Mouse (Mus musculus) liver (tissue): ENCODE measurements around the gene Bcl11a.

Source experiments
- DNase-seq: peaks from one replicate; pipeline ENCODE4 v3.0.0-alpha.2; 2020; ENCODE audit warnings: mixed read lengths

Bcl11a gene

DNA sequence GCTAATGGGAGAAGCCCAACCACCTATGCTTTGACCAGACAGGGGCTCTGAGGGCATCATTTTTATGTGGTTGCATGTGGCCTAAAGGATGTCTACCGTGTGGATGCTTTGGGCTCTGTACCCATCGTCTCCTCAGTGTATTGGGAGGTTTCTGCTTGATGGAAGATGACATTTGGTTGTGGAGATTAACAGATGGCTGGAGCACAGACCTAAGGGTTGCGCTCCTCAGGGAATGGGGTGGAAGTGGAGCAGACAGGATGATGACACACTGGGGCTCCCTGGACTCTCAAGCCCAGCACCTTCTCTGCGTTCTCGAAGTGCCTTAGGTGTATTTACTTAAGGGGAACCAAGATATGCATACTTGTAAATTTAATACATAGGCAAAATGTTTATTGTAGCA lies 56.1 kb downstream of the Bcl11a start:
- no peak for DNase-seq

DNA sequence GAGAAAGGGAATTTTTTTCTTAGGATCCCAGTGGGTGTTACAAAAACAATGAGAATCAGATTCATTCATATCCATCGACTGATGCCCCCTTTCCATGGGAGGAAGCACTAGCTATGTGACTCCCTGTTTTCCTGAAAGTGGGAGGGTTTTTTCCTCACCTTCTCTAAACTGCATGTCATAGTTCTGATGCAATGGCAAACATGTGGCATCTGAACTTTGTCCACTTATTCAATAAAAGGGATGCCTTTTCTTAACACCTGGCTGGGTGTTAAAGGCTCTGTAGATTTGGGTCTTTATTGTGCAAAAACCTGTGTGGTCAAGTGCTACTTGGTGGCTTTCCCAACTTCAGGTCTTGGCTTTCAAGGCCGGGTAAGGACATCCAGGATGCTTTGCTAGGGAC lies 57.4 kb downstream of the Bcl11a start:
- no peak for DNase-seq

DNA sequence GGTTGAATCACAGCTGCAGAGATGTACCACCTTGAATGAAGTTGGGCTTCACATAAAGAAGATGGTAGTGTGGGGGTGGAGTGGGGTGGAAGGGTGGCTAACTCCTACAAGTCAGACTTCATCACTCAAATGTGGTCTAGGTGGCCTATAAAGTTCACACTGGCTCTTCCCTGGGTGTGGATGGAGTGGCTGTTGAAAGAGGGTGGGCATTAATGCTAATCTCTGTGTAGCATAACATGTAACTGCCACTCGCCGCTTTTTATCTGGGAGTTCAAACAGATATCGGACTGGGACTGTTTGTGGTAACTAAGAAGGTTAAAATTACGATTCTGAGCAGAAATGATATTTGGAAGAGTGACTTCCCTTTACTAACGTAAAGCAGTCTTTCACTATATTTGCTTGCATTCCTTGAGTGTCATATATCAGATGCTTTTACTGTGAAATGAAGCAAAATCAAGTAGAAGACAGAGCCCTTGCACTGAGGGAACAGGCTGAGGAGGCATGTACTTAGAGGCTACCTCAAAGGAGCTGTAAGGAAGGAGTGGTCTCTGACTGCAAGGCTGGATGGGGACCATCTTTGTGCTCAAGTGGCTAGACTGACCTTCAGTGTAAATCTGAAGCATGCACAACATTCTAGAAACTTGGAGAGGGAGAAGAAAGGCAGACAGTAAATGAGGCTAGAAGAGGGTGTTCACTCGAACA lies 58.4 kb downstream of the Bcl11a start:
- DNase-seq: peak; percentile 77

DNA sequence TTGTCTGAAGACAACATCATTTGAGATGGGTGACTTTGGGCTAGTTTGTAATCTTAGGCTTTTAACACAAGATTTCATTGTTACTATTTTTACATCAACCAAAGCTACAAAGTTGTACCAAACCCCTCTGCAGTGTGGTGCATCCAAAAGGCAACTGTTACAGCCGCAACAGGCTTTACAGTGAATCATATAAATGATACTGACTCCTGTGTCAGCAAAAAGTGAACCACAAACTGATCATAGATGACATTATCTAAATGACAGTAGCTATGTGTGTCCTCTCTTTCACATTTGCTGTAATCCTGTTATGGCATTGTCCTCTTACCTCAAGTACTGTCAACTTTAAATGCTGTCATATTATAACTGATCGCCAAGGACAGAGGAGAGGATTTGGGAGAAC lies 60.0 kb downstream of the Bcl11a start:
- no peak for DNase-seq

DNA sequence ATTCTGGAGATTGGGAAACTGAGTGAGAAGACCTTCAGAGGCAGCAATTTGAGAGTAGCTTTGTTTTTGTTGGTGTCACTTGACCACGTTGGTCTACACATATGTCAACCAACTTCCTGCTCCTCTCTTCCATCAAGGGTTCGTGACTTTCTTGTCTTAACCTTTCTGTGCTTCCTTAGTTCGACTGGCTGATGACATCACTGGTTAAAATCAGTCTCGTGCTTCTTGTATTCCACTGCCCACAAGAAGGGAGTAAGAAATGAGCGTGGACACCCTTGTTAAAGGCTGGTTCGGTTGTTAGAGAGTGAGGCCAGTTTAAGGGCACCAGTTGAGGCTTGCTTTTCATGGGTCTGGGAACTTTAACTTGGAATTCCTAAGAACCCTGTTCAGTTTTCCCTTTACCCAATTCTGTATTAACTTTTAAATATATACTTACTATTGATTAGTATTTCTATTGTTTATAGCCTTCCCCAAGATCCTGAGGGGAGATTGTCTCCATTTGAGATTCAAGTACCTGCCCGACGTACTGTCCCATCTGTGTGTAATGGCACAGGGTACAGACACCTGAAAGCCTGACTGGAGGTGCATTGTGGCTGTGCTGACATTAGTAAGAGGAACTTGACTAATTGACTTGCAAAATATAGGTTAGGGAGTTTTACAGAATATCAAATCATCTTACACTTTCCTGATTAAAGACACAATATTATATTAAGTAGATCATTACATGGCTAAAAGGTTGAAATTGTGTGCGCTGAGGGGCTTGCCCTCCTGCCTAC lies 60.9 kb downstream of the Bcl11a start:
- DNase-seq: no peak

DNA sequence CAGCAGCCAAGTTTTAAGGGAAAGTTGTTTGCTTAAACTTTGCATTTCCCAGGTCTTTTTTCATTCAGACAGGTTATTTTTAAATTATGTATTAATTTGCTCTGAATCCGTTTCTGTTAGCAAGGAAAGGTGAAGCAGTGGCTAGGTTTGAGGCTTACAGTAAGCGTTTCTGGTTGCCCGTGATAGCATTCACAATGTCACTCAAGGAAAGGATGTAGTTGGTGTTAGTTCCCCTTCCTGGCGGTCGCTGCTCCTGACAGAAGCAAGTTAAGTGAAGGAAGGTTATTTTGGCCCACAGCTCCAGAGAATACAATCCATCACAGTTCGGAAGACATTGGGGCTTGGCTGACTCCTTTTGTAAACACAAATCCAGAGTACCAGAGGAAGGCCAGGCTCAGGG lies 61.6 kb downstream of the Bcl11a start:
- DNase-seq: no peak

DNA sequence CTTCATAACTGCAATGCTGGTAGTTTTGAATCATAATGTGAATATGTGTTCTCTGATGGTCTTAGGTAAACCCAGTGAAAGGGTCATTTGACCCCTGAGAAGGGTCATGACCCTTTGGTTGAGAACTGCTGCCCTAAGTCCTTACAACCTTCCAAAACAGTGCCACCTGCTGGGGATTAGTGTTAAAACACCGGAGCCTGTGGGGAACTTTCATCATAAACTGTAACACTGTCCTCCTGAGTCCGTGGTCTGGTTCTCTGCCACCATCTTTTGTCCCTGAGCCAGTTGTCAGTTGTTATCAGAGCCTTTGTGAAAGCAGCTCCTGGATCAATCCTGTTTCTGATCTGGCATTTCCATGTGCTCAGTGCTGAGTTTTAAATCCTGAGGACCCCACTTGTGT lies 62.1 kb downstream of the Bcl11a start:
- no peak for DNase-seq

DNA sequence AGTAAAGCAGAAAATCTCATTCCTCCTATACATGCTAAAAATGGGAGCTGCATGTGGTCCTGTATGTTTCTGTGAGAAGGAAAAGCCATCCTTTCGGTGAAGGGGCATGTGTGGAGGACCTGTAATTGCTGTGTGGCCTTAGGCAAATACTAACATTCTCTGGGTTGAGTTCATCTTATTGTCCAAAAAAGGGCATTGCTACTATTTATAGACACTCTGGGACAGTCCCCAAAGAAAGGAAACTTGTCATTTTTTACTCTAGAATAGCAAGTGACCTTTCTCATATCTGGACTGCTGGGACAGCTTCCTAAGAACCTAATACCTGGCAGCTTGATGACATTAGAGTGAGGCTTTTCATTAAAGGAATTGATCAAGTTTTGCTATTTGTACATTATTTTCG lies 63.1 kb downstream of the Bcl11a start:
- no peak for DNase-seq

DNA sequence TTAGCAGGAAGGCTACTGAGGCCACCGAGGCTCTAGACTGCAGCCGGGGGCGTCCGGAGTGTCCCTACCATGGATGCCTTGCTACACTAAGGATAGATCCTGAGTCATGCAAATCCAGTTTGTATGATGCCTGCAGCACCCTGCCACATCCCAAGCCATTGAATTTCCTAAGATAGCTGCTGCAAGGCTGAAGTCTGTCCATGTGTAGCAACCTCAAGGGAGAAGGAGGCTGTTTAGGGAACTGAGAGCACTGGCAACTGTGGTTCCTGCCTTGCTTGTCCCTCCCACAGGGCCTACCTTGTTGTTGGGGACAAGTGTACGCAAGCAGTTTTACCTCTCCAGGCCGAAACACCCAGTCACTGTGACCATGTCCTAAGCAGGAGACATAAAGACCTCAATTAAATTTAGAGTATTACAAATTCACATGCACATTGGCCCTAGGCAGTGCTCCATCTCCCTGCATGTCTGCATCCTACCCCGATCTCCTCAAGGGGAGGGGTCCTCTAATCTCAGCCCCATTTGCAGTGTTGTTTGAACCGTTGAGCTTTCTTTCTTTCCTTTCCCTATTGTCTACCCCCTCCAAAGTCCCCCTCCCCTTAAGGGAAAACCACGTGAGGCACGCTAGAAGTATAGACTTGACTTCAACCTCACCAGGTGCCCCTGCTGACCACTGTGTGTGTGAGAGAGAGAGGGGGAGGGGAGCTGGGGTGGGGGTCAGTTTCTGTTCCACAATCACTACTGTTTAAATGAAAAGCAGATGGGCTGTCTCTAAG lies 63.8 kb downstream of the Bcl11a start:
- no peak for DNase-seq

DNA sequence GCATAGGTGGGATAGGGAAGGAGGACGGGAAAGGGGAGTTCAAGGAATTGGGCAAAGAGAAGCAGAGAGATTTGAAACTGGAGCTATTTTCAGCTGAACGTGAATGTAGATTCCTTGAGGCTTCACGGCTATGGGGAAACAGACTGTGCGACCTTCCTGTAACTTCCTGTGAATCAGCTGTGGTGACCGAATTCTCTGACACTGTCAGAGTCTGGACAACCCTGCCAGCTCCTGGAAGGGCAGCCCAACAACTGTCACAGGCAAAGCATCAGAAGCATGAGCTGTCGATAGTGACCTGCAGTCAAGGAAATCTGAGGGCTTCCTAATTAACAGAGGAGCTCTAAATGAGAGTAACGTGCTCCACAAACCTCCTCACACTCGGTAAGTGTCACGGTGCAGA lies 64.5 kb downstream of the Bcl11a start:
- DNase-seq: no peak

DNA sequence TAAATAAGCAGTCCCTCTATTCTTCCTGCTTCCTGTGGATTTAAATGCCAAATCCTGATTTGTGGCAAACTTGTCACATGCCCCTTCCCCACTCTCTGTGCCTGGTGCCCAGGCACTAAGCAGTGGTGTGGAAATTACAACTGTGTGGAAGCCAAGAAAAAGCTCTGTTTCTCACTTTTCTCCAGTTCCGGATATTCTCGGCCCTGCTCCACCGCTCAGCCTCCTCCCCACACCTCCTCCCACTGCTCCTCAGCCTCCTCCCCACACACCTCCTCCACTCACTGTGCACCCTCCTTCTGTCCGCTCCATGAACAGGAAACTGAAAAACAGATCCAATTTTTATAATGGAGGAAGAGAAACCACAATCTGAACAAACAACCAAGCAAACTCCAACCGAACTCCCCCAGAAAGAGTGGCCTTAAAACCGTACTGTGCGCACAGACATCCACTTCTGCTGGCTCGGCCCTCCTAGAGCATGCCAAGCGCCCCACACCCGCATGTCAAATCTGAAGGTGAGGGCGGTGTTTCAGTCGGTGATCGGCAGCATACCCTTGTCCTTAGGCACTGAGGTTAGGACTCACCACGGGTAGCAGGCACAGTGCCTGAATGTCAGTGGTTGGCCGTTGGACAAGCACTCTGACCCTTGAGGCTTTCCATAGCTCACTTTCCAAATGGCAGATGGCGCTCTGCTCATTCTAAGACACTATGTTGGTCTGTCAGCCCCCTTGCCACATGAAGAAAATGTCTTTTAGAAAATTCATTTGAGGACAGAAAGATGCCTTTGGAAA lies 66.5 kb downstream of the Bcl11a start:
- DNase-seq: no peak

DNA sequence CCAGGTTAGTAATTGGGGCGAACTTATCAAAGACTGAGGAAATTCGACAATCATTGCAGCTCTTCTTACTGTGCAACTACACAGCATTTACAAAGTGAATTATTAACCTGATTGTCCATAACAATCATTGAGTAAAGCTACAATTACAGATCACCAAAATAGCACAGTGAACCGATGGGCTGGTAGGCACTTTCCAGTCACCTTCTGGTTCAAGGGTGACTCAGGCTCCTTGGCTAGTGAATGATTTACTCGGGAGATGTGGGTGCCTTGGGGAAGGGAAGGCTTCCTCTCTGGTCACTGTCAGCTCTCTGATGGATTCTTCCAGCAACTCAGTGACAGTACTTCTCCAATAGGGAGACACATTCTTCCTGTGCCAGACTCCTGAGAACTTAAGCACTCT lies 68.2 kb downstream of the Bcl11a start:
- DNase-seq: no peak

DNA sequence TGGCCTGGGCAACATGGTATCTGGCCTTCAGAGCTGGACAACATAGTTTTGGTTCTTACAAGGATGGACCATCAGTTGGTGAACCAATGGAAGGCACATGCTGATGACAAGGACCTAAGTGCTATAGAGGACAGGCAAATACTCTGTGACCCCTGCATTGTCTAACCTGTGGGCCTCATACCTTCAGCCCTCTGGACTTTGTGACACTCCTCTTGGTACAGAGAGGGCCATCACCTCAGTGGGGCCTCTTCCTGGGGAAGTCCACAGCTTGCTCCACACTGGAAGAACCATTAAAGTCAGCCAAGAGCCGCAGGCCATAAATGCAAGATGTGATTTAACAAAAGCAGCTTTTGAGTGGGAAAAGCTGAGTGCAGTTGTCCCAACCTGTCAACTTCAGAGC lies 68.6 kb downstream of the Bcl11a start:
- DNase-seq: no peak

DNA sequence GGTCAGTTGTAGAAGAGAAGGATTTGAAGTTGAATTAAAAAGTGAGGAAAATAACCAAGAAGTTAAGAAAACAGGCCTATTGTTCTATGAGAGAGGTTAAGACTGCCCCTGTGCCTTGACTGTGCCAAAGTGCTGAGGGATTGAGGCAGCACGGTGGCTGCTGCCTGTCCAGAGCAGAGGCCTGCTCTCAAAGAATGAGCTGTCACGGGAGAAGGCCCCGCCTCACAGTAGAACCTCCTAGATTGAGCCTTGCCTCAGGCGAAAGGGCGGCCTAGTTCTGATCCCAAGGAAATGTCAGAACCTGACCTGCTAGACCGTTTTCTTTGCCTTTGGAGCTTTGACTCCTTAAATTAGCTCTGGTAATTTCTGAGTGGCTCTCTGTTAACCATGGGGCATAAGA lies 69.8 kb downstream of the Bcl11a start:
- DNase-seq: peak; percentile 54

DNA sequence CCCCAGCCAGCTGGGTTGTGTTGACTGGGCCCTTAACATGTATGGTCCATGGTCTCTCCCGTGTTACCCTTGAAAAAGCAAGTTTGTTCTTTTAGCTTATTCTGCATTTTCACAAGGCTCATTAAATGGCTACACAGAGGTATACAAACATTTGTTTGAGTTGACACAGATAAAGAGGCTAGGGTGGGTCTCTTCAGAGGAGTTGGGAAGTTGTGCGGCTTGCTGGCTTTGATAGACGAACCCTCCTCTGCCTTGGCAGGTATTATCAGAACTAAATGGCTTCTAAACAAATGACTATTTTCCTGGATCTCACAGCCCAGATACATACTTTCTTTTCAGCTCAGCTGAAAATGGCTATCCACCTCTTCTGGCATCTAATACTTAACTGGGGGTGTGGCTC lies 70.7 kb downstream of the Bcl11a start:
- no peak for DNase-seq

DNA sequence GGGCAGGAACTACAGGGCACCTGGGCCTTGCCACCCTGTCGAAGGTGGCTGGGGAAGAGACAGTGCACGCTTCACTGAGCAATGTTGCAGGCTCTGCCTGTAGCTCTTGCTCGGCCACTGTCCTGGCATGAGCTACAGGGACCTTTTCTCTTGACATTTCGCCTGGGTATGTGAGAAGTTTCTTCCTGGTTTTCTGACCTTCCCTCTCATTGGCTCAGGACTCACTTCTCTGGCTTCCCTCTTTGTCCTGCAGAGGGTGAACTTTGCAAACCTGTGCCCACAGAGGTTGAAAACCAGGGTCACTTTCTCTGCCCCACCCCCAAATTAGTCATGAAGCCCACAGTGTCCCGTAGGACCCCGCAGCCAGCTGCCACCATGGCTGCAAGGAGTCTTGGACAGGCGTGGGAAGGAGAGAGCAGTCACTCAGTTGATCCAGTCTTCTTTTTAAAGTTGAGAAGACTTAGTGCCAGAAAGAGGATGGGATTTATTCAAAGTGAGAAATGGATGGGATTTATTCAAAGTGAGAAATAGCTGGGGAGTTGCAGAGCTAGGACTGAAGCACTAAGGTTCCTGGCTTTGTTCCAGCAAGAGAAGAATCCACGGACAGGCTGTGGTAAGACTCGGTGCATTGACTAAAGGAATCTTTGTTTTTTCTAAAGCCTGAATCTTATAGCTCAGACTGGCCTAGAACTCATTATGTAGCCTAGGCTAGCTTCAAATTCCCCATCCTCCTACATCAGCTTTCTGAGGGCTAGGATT lies 71.8 kb downstream of the Bcl11a start:
- DNase-seq: no peak

DNA sequence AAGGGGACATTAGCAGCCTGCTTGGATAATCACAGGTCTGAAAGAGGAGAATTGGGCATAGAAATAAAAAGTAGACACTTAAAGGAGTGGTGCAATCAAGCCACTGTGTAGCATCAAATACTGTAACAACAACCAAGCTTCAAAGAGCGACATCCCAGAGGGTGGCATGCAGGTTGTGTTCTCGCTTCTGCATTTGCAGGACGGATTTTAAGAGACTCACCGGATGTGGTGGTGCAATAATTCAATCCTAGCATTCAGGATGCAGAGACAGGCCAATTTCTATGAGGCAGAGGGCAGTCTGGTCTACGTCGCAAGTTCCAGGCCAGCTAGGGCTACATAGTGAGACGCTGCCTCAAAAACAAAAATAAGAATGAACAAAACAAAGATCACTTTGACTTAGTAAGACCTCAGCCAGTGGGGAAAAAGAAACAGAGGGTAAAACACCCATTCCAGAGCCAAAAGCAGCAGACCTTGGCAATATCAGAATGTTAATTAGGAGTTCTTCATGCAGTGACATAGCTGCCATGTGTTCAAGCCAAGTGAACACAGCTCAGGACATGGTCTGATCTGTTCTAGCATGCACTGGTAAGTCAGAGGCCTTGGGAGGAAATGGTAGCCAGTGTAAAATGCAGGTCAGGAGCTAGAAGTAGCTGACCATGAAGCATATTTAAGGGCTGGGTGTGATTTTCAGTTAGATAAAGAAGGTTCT lies 74.4 kb downstream of the Bcl11a start:
- no peak for DNase-seq

DNA sequence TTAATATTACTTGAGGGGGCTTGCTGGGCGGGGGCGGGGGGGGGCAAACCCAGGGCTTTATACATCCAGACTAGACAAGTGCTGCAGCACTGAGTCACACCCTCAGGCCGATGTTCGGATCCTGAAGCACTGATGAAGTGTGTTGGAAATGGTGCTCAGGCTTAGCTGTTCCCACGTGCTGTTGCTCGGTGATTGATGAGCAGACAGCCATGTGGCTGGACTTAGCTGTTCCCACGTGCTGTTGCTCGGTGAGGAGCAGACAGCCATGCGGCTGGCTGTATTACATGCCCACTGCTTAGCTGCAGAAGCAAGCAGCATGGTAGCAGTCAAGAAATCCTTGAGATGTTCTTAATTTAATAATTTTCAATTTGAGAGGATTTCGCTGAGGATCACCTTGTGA lies 75.2 kb downstream of the Bcl11a start:
- no peak for DNase-seq

DNA sequence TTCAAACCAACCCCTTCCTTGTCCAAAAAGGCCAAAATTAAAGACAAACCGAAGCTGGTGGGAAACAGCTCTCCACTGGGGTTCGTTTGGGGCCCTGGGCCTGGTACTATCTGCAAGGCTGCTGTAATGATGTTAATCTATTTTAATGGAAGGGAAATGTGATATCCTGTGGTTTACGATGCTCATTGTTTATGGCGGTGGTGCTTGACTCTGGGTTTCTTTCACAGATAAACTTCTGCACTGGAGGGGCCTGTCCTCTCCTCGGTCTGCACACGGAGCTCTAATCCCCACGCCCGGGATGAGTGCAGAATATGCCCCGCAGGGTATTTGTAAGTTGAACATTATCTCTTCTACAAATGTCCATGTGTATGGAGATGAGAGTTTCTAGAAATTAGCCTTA lies 80.2 kb downstream of the Bcl11a start:
- DNase-seq: no peak

DNA sequence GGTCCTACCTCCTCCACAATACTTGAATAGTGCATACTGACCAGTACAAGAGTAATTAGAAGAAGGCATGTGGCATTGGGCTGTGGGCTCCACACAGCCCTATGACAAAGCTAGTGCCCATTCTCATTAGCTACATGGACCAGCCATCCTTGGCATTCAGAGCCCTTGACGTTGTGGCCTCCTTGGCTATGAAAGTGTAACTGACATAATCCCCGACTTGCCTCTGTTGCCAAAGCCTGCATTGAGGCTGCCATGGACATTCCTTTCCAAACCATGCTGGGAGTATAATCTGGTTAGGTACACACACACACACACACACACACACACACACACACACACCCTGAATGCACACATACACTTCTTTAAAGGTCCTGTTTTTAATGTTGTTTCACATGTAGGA lies 81.8 kb downstream of the Bcl11a start:
- DNase-seq: no peak

DNA sequence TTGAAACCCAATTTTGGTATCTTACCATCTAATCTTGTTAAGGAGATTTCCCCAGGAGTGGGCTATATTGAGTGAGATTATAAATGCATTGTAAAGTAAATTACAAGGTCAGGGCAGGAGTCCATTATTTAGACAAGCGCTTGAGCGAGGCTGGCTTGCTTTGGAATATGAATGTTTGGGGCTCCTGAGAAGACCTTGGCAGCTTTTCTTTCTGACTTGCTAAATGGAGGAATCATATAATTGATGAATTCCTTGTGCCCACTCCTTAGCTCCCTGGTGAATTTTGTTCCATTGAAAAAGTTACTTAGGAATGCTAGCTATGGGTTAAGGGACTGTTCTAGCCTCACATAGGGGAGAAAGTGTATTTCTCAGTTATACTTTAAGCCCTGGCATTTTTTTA lies 83.6 kb downstream of the Bcl11a start:
- DNase-seq: no peak

DNA sequence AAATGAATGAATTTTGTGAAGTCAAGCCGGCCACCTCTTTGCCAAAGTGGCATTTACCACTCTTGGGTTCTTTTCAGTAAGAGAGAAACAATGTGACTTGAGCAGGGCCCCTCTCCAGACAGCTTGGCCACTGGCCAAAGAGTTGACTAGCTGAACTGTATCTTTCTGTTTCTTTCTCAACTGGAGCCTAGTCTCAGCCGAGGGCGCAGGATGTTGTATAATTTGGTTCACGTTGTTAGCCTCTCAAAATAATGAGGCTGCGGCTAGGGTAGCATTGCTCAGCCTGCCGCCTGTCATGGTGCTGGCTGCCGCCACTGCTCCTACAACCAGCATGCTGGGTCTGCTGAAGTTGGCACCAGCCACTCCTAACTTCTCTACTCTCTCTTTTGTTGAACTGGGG lies 84.2 kb downstream of the Bcl11a start:
- no peak for DNase-seq
